Mouse (Mus musculus) left cerebral cortex, adult 9 months (tissue): ENCODE measurements around the gene Sipa1l1.

Experiments used
- DNase-seq, 2 experiments: peaks; one replicate each; pipeline ENCODE4 v3.0.0; 2022; ENCODE audit warnings: low spot score in 2 of 2

The Sipa1l1 gene

GRCm38 (mm10) chr12:82208611-82209010 is 39.5 kb downstream of the Sipa1l1 start:
- no peak for DNase-seq

DNA sequence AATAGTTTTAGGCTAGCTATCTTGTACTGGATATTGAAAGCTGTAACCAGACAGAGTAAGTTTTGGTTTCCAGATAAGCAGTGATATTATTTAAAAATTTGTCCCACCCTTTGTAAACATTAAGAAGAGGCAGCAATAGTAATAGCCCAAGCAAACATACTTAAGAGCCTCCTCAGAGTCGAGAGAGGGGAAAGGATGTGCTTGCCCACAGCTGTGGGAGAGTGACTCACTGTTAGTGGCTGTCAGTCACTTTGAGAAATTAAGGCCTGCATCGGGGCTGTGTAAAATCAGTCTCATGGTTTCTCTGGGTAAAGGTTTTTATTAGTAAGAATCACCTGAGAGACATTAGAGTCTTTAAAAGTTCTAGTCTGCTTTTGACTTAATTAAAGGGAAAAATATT is 40.6 kb downstream of the Sipa1l1 start:
- DNase-seq = no peak

GRCm38 (mm10) chr12:82213056-82213455 is 43.9 kb downstream of the Sipa1l1 start:
- no peak for DNase-seq

DNA sequence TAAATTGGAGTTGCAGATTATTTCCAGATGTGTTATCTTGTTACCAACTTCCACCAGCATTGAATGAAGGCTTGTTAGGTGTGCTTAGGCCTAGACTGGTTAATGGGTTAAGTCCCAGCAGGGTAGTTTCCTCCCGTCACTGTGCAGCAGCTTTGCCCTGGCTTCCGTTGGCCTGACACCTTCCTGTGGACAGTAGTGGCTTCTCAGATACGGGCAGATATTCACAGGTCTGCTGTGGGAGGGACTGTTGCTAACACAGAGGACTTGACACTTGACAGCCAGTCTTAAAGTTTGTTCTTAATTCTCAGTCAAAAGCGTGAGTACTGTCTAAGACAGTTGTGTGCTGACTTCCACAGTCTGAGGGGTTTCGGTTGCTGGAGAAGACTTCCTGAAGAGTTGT is 45.8 kb downstream of the Sipa1l1 start:
- no peak for DNase-seq

DNA sequence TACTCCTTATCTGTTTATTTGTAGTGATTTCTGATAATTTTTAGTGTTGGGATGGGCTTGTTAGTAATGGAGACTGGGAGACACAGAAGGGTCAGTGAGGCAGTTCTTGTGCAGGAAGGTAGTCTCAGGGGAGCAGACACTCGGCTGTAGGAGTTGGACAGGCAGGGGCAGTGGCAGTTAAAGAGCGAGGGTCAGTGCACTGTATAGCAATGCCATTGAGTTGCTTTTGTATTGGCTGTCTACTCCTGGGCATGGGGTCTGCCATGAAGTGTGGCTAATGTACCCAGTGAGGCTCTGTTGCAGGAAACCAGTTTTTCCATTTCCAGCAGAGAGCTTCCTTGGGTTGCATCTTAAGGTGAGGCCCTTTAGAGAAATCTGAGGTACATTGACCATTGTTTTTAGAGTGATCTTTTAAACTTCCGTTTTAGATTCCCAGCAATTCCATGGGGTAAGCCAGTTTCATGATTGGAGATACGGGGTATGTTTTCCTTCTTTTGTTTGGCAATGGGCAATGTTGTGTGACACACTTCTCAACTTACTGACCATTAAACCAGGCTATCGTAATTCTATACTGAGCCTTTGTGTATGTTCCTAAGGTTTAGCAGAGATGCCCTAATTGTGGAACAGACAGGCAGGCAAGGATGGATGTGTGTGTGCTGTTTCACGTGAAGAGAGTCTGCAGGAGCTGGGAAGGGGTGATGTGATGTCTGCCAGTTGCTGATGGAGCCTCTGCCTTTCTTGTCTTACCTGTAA is 47.9 kb downstream of the Sipa1l1 start:
- DNase-seq = no peak

DNA sequence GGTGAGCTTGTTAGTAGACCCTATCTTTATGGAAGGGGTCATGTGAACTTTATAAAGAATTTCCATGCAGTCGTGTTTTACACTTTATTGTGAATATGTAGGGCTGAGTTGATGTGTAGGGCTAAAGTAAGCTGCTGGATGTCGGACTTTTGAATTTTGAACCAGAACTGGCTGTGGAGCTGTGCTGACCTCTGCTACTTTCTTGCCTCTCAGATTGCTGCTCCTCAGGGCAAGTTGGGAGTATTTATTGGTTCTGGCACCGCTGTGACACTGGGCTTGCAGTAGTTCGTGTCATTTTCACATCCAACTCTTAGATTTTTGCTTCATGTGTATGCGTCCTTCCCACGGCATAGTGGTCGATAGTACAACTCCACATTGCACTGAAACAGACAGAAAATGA is 49.1 kb downstream of the Sipa1l1 start:
- DNase-seq = no peak

- no peak for DNase-seq
Observed at GRCm38 (mm10) chr12:82220367-82221089, 51.4 kb downstream of the Sipa1l1 start.

DNA sequence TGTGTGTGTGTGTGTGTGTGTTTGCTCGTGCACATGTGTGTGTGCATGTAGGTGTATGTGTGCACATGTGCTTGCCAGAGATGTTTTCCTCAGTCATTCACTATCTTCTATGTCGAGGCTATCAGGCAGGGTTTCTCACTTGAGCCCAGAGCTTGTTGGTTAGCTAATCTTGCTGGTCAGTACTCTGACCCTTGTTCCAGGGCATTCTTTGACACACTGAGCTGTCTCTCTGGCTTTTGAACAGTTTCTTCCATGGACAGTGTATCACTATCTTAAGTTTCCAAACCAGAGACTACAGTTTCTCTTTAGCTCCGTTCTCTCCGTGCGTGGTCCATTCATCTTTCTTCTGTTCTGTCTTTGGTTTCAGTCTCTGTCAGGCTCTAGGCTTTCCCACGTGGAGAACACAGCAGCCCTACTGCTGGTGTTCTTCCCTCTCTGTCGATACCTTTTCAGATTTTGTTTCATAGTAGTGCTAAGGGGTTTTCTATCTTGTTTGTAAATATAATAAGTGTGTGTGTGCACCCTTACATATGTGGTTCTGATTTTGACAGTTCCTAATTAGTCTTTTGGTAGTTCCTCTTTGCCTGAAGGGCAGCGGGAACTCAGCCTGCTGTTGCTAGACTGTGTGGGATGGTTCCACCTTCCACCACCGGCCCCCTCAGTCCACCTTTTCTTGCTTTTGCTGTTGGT is 54.2 kb downstream of the Sipa1l1 start:
- DNase-seq = no peak

DNA sequence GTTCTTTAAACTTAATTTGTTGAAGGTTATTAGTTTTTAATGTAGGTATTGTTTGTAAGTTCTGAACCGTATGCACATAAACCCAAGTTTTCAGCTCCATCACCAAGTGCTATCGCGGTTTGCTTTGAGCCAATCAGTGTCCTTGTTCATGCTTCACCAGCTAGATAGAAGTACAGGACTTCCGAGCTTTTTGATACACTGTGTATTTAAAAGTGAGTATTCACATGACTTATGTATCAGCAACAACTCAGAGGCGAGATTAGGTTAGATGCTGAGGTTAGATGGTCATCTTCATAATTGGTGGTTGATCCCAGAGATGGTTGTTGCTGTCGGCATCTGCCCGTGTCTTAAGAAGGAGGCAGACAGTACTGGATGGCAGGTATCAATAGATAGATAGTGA is 55.7 kb downstream of the Sipa1l1 start:
- no peak for DNase-seq

DNA sequence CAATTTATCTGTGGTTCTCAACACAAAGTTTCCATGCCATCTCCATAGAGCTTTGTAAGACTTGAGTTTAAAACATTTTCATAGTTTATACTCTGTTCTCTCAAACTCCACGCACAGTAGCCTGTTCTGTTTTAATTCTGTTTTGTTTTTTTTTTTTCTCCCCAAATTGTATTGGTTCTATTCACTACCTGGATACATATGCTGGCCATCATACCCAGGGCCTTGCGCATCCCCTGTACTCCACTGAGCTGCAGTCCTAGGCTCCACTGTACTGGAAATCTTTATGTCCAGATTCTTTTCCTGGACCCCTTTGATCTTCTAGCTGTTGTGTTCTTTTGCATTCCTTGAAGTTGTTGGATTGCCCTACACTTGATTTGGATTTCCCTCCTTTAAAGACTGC is 56.2 kb downstream of the Sipa1l1 start:
- no peak for DNase-seq

DNA sequence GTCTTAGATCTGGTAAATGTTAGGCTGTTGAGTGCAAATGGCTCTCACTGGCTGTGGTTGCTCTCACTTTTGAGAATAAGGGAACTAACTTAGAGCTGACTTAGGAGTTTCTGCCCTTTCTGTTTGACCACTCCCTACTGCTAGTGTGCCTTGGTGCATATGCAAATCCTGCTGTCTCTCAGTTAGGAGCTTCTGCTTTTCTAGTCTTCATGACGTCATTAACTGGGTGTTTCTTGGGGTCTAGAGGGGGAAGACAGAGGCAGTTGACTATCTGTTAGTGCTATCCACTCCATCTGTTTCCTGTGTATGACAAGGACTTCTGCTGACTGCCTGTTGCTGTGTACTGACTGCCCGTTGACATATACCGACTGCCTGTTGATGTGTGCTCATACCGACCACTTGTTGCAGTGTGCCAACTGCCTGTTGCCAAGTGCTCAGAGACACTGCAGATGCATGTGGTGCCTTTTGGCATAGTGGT is 56.7 kb downstream of the Sipa1l1 start:
- DNase-seq = peak; percentile 18 to 48

DNA sequence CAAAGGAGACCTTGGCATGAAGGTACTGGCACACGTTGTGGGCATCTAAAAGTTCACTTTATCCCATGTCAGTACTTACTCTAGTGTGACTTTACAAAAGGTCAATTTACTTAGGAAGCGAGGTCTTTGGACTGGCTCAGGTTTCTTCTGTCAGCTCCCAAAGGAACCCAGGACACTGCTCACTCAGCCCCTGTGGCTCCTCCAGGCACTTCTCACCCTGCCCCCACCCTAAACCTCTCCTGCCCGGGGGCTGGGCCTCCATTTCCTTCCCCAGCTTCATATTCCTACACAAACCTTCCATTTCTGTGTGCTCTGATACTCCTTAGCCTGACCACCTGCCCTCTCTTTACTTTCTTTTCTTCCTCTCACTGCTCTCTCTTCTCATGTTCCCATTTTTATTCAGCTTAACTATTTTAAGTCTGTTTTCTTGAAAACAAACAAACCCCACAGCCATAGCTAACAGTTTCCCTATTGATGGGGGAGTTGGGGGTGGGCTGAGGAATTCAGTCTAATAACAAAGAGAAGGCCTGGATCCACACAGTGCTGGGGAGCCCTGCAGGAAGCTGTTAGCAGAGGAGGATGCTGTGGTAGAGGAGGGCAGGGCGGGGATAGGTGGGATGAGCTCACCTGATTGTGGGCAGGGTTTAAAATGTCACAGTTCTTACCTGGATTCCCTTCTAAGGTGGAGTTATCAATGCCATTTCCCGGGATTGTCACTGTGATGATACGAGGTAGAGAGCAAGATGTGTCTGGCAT is 57.4 kb downstream of the Sipa1l1 start:
- DNase-seq = no peak

GRCm38 (mm10) chr12:82230127-82230526 is 61.0 kb downstream of the Sipa1l1 start:
- DNase-seq = no peak

DNA sequence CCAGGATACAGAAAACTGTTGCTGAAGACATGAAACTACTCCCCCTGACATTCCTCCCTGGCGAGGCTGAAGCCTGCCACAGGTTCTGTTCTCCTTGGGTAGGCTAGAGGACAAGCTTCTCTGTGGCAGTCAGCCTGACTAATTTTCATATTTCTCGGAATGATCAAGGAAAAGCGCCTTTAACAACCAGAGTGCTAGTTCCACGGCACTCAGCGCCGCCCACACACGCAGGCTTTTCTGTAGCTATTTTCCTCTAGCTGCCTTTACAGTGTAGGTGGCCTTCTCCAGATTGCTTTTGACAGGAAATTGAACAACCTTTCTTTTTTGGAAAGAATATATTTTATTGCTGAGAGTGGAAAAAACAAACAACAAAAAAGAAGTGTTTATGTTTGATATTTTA is 62.1 kb downstream of the Sipa1l1 start:
- peak; percentile 69 to 84 for DNase-seq

DNA sequence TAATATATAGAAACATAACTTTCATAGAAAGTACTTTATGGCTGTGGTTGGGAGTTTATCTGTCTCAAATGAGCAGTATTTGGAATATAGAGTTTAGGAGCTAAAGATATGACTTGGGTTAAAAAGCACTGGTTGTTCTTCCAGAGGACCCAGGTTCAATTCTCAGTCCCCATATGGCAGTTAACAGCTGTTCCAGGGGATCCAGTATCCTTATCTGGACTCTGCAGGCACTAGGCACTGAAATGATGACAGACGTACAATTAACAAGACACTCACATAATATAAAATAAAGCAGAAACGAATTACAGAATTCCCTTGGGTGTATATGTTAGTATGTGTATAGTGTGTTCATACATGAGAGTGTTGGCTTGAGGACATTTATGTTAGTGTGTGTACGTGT is 64.1 kb downstream of the Sipa1l1 start:
- no peak for DNase-seq

GRCm38 (mm10) chr12:82234463-82235223 is 65.5 kb downstream of the Sipa1l1 start:
- no peak for DNase-seq

- DNase-seq = no peak
Observed at GRCm38 (mm10) chr12:82237095-82237494, 68.0 kb downstream of the Sipa1l1 start.

DNA sequence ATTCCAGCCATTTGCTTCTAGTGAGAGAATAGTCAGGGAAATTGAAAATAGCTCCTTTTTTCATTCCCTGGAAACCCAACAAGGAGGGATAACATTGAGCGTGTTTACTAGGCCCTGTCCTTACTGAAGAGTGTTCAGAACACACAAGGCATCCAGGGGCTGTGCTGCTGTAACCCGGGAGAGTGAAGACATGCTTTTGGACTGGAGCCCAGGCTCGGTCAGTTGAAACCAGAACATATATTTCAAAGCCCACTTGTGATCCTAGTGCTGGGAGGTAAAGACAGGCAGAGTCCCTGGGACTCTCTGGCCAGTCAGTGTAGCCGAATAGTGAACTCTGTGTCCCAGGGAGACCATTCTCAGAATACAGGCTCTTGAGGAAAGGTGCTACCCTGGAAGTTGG is 68.8 kb downstream of the Sipa1l1 start:
- DNase-seq = no peak

DNA sequence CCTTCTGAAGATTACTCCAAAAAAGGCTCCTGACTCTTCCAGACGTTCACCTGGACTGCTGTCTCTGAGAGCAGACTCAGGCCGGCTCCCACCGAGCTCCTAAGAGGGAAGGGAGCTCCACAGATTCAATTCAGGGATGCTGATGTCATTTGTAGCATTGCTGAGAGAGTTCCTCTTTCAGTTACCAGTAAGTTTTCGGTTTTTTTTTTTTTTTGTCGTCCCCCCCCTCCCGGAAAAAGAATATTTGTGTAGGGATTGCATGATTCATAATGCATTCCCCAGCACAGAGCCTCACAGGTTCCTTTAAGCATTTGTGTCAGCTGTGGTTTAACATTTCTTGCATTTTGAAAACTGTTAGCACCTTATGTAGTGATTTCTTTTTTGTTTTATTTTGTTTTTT is 71.6 kb downstream of the Sipa1l1 start:
- no peak for DNase-seq

- no peak for DNase-seq
Observed at GRCm38 (mm10) chr12:82245219-82245618, 76.1 kb downstream of the Sipa1l1 start.

GRCm38 (mm10) chr12:82246422-82246821 is 77.3 kb downstream of the Sipa1l1 start:
- no peak for DNase-seq
